Mouse (Mus musculus) cerebellum, postnatal 10 days (tissue): ENCODE data around the gene Efcab6.

Experiments used
- DNase-seq, 2 experiments: peaks; one replicate each; pipeline ENCODE4 v3.0.0; 2021; ENCODE audit warnings: mixed read lengths in 2 of 2

Gene Efcab6

GRCm38 (mm10) chr15:84065140-84065539 is at the start of gene Efcab6:
Efcab6 (minus strand) TSS chr15:84065379.
- peak; percentile 78 to 83 for DNase-seq

- no peak for DNase-seq
Measured at GRCm38 (mm10) chr15:84113873-84114272, 48.7 kb upstream of the Efcab6 start.

- DNase-seq, result no peak
Measured at GRCm38 (mm10) chr15:84108899-84109298, 43.7 kb upstream of the Efcab6 start.

GRCm38 (mm10) chr15:84105924-84106500 is 40.8 kb upstream of the Efcab6 start:
- DNase-seq, result peak; percentile 49 to 57

GRCm38 (mm10) chr15:84105105-84105923 is 40.1 kb upstream of the Efcab6 start, which contains the start of gene Sult4a1:
Sult4a1 (minus strand) TSS chr15:84105754.
- DNase-seq, result peak; percentile 93

DNA sequence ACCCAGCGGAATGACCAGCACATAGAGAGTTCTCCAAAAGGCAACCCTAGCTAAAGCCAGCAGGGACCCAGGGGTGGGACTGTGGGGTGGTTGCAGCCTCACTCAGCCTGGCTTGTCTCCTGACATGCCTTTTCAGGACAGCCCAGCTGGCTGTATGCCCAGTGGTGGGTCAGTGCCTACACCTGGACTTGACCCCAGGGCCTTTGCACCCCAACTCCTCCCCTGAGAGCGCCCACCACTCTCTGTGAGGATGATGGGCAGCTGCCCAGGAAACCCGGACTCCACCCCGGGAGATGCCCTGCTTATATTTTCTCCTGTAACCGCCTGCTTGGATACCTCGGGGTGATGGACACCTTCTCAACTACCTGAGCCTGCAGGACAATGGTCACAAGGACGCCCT is 39.4 kb upstream of the Efcab6 start:
- DNase-seq, result peak; percentile 59 to 64

GRCm38 (mm10) chr15:84097536-84097935 is 32.4 kb upstream of the Efcab6 start:
- DNase-seq, result peak; percentile 49 to 61

DNA sequence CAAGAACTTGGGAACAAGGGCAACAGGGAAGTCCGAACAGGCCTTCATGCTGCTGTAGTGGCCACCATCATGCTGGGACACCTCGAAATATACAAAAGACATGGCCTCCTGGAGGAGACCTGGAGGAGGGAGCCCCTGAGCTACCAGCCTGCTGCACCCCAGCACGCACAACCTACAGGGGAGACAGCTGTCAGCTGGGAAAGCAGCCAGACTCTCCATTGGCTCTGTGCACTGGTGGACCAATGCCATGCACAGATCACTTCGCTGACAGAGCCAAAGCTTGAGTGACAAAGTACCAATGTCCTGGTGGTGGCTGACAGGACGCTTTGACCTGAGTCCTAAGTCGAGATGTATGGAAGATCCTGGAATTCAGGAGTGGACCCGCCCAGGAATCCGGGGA is 30.9 kb upstream of the Efcab6 start:
- DNase-seq, result peak; percentile 94 to 95

- peak; percentile 61 to 80 for DNase-seq
Measured at GRCm38 (mm10) chr15:84094921-84095320, 29.7 kb upstream of the Efcab6 start.

GRCm38 (mm10) chr15:84086775-84087174 is 21.6 kb upstream of the Efcab6 start:
- no peak for DNase-seq

DNA sequence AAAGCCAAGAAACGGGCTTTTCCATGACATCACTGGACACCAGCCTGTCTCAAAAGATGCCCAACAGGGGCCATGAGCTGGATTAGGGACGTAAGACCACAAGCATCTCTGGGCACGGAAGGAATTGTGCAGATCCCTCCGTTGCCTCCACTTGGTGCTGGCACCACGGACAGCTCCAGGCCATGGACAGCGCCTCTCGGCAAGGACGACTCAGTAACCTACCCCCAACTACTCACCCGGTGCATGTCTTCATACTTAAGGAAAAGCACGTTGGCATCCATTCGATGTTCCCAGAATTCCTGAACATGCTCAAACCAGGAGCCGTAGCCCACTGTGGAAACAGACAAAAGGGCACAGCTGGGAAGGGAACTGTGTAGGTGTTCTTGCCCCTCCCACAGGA is 21.2 kb upstream of the Efcab6 start:
- no peak for DNase-seq

- DNase-seq, result no peak
Measured at GRCm38 (mm10) chr15:84080069-84080468, 14.9 kb upstream of the Efcab6 start.

GRCm38 (mm10) chr15:84079519-84079918 is 14.3 kb upstream of the Efcab6 start:
- no peak for DNase-seq

DNA sequence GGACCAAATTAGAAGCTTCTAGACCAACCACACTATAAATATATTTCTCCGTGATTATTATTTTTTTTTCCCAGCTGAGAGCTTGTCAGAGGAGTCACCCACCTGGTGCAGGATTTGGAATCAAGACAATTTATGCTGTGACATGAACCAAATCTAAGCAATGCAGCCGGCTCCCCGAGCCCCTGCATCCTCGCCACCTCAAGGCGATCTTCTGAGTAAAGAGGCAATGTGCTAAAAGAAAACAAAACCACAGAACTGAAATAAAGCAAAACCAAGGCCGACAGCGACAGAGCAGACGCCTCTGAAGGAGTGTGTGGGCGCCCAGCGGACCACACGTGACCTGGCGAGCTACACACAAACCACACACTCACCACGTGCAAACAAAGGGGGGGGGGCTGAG is 13.5 kb upstream of the Efcab6 start:
- DNase-seq, result no peak

DNA sequence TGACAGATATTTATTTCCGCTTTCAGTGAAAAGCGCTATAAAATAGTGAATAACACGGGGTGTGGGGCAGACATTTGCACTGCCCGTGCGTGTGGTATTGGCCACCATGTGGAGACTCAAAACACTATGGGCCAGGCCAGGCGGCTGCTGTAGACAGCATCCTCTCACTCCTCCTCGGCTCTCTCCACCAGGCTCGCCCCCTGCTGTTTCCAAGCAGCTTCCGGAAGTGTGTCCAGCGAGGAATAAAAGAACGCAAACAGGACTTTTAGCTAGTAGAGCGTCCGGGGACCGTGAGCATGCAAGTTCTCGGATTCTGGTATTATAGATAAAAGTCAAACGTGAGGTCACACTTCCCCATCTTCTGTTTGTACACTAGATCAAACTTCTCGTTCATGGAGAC is 12.0 kb upstream of the Efcab6 start:
- DNase-seq, result no peak

DNA sequence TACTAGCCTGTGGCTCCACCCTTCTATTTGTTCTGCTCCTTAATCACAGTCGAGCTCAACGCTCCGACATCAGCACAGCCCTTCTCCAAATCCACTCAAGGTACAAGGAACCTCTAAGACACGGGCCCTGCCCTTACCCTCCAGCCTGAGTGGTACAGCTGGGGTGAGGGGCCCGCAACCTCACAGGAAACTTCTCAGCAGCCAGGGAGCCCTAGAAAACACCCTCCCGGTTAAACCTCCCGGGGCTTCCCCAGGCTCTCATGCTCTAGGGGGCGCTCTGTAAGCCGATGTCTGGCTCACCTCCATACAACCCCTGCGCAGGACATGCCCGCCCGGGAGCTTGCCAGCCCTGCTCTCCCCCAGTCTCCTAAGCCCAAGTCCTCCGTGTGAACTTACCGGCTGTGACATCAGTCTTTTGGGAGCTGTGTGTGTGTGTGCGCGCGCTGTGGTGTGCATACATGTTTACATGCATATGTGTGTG is 9.6 kb upstream of the Efcab6 start:
- peak; percentile 72 to 78 for DNase-seq

- DNase-seq, result peak; percentile 91 to 92
Measured at GRCm38 (mm10) chr15:84073911-84074704, 8.9 kb upstream of the Efcab6 start.

GRCm38 (mm10) chr15:84073058-84073457 is 7.9 kb upstream of the Efcab6 start:
- peak; percentile 58 to 67 for DNase-seq

GRCm38 (mm10) chr15:84072226-84072625 is 7.0 kb upstream of the Efcab6 start:
- peak; percentile 96 to 97 for DNase-seq

GRCm38 (mm10) chr15:84070116-84070676 is 5.0 kb upstream of the Efcab6 start:
- DNase-seq, result no peak

GRCm38 (mm10) chr15:84069455-84070050 is 4.4 kb upstream of the Efcab6 start:
- no peak for DNase-seq

GRCm38 (mm10) chr15:84065701-84066100 is 522 bp upstream of the Efcab6 start:
- no peak for DNase-seq
